Mouse (Mus musculus) Patski (cell line): ENCODE results near the gene Col5a3. TPM values are rescaled to one million over a fixed set of nuclear protein-coding genes. Genes with fewer than 3 reads are reported as not detected.
A peak's percentile ranks its signal among the peaks of the same experiment; 100 is the strongest.

ENCODE experiments used
- ATAC-seq: fragments of 100-300 bp; one replicate; pipeline ENCODE4 v1.8.0; 2021
- CTCF ChIA-PET: fragments of 350-600 bp; sonication (Branson Sonifier 250); formaldehyde crosslinking; loops from one replicate; lab custom pipeline; 2022; ENCODE audit warnings: inconsistent platforms; lab: Charles Lee
- POLR2A ChIA-PET: fragments of 350-600 bp; sonication (Branson Sonifier 250); formaldehyde crosslinking; loops from one replicate; lab custom pipeline; 2022; ENCODE audit warnings: antibody characterized with exemption, inconsistent platforms; lab: Charles Lee
- DNase-seq: peaks from one replicate; pipeline ENCODE4 v3.0.0-alpha.2; 2011; ENCODE audit warnings: low read depth, low spot score
- H3K27me3 ChIP-seq: fragments of 371-371 bp; one replicate; pipeline ENCODE4 v1.5.1; 2021
- CTCF ChIP-seq: fragments of 100-300 bp; IDR thresholded peaks from one replicate; pipeline ENCODE4 v1.5.1; 2021
- in situ Hi-C: fragments of 300-500 bp; cut with MboI; formaldehyde crosslinking; loops from 3 replicates; pipeline ENCODE4 v1.11.1; 2018; ENCODE audit warnings: low pct_unique_long_range_greater_than_20kb, mixed read lengths
- polyA plus RNA-seq: library from polyadenylated mRNA; unstranded; gene quantifications from one replicate; pipeline ENCODE4 v1.2.3, GENCODE M21; 2021

The Col5a3 gene
- polyA plus RNA-seq, 1 experiment from 2014 or later = 0.08 TPM

GRCm38 (mm10) chr9:20748540-20748939 is 66.3 kb downstream of the Col5a3 start:
- in situ Hi-C loops = no loop called here
- no peak for ATAC-seq
- ChIA-PET POLR2A (no interaction called here), CTCF (no interaction called here)
- H3K27me3 ChIP-seq = peaks cover 15% of the 10 kb centered on the region
- TF ChIP-seq CTCF = no peak
- DNase-seq = no peak

- DNase-seq (no peak), ATAC-seq (no peak)
- in situ Hi-C loops = no loop called here
- POLR2A ChIA-PET = no interaction called here
- CTCF ChIA-PET = interaction anchor here (1.6 kb wide), 1 partner anchor 83 kb away, joined by 4 read pairs; no protein-coding TSS in a partner anchor
- TF ChIP-seq CTCF = no peak
- peaks cover 15% of the 10 kb centered on the region for H3K27me3 ChIP-seq
These were observed 67.2 kb downstream of the Col5a3 start for GRCm38 (mm10) chr9:20747682-20748081.

GRCm38 (mm10) chr9:20746017-20746660 is 68.7 kb downstream of the Col5a3 start, which contains the start of gene Olfm2:
Olfm2 (minus strand) TSS chr9:20746349.
- ChIA-PET CTCF (interaction anchor here (0.8 to 1.6 kb wide), 2 partner anchors 11 to 85 kb away, joined by 3 to 4 read pairs; no protein-coding TSS in a partner anchor), POLR2A (no interaction called here)
- ATAC-seq (no peak), DNase-seq (no peak)
- no peak for TF ChIP-seq CTCF
- in situ Hi-C loops = no loop called here
- H3K27me3 ChIP-seq = peaks cover 15% of the 10 kb centered on the region

GRCm38 (mm10) chr9:20745129-20745966 is 69.5 kb downstream of the Col5a3 start:
- DNase-seq (no peak), ATAC-seq (no peak)
- in situ Hi-C loops = no loop called here
- no peak for TF ChIP-seq CTCF
- ChIA-PET CTCF (interaction anchor here (0.8 kb wide), 1 partner anchor 12 kb away, joined by 3 read pairs; no protein-coding TSS in a partner anchor), POLR2A (no interaction called here)
- H3K27me3 ChIP-seq = peaks cover 15% of the 10 kb centered on the region

- ChIA-PET POLR2A (no interaction called here), CTCF (interaction anchor here (0.9 to 2.5 kb wide), 3 partner anchors 42 to 87 kb away, joined by 3 to 16 read pairs (median 4); no protein-coding TSS in a partner anchor)
- peaks cover 15% of the 10 kb centered on the region for H3K27me3 ChIP-seq
- peak; percentile 73 for TF ChIP-seq CTCF
- DNase-seq (no peak), ATAC-seq (no peak)
- in situ Hi-C loops = loop anchor here (5.0 kb wide), 1 partner anchor 88 kb away; no protein-coding TSS in a partner anchor
These were observed 70.7 kb downstream of the Col5a3 start for GRCm38 (mm10) chr9:20743946-20744738.

- POLR2A ChIA-PET = no interaction called here
- in situ Hi-C loops = loop anchor here (5.0 kb wide), 1 partner anchor 92 kb away; no protein-coding TSS in a partner anchor
- CTCF ChIA-PET = interaction anchor here (0.7 to 1.8 kb wide), 13 partner anchors 10 to 126 kb away, joined by 3 to 16 read pairs (median 3); no protein-coding TSS in a partner anchor
- no peaks in the 10 kb centered on the region for H3K27me3 ChIP-seq
- peak; percentile 83 for ATAC-seq
- DNase-seq = no peak
- peak; percentile 97 for TF ChIP-seq CTCF
These were observed 74.5 kb downstream of the Col5a3 start for GRCm38 (mm10) chr9:20740407-20740806.

GRCm38 (mm10) chr9:20738251-20738999 is 76.4 kb downstream of the Col5a3 start:
- TF ChIP-seq CTCF = peak; percentile 70
- in situ Hi-C loops = no loop called here
- ChIA-PET POLR2A (no interaction called here), CTCF (interaction anchor here (0.7 to 1.6 kb wide), 3 partner anchors 12 to 228 kb away, joined by 3 to 5 read pairs (median 4); no protein-coding TSS in a partner anchor)
- no peak for DNase-seq
- no peak for ATAC-seq
- H3K27me3 ChIP-seq = peaks cover 9% of the 10 kb centered on the region

- no peak for DNase-seq
- TF ChIP-seq CTCF = no peak
- ATAC-seq = no peak
- ChIA-PET POLR2A (no interaction called here), CTCF (no interaction called here)
- H3K27me3 ChIP-seq = peaks cover 12% of the 10 kb centered on the region
- in situ Hi-C loops = no loop called here
These were observed 77.6 kb downstream of the Col5a3 start for GRCm38 (mm10) chr9:20737227-20737626.

GRCm38 (mm10) chr9:20734692-20735091 is 80.2 kb downstream of the Col5a3 start:
- ChIA-PET POLR2A (no interaction called here), CTCF (no interaction called here)
- TF ChIP-seq CTCF = no peak
- in situ Hi-C loops = no loop called here
- ATAC-seq = no peak
- DNase-seq = no peak
- H3K27me3 ChIP-seq = peaks cover 17% of the 10 kb centered on the region
